Mouse (Mus musculus) liver, embryonic 16.5 days (tissue): ENCODE results near the gene Rapsn. TPM values are rescaled to one million over a fixed set of nuclear protein-coding genes. Genes with fewer than 3 reads are reported as not detected.

Source experiments
- ATAC-seq: fragments of 200-750 bp; cut with Nextera tagmentation; 2 replicates; pipeline ENCODE4 v1.8.0; 2017; ENCODE audit warnings: low read depth, mild to moderate bottlenecking, moderate number of reproducible peaks, moderate library complexity
- H3K27ac ChIP-seq: fragments of 300-500 bp; sonication (generic); 2 replicates; pipeline ENCODE4 v1.5.1; 2014; ENCODE audit warnings: mild to moderate bottlenecking, low read length
- H3K27me3 ChIP-seq: fragments of 300-500 bp; sonication (generic); 2 replicates; pipeline ENCODE4 v1.6.1; 2014; ENCODE audit warnings: low read depth, low read length, mixed read lengths; ENCODE audit not compliant: control insufficient read depth, insufficient read depth
- H3K36me3 ChIP-seq: fragments of 300-500 bp; sonication (generic); 2 replicates; pipeline ENCODE4 v1.6.1; 2014; ENCODE audit warnings: mild to moderate bottlenecking; ENCODE audit not compliant: control insufficient read depth, insufficient read depth
- H3K4me1 ChIP-seq: fragments of 300-500 bp; sonication (generic); 2 replicates; pipeline ENCODE4 v1.6.1; 2014; ENCODE audit warnings: low read depth, low read length, mixed read lengths; ENCODE audit not compliant: control insufficient read depth
- H3K4me2 ChIP-seq: fragments of 300-500 bp; sonication (generic); 2 replicates; pipeline ENCODE4 v1.6.1; 2014; ENCODE audit warnings: low read depth, low read length, mixed read lengths
- H3K4me3 ChIP-seq: fragments of 300-500 bp; sonication (generic); 2 replicates; pipeline ENCODE4 v1.5.1; 2014; ENCODE audit warnings: low read depth, mild to moderate bottlenecking, low read length
- H3K9ac ChIP-seq: fragments of 300-500 bp; sonication (generic); 2 replicates; pipeline ENCODE4 v1.6.1; 2014; ENCODE audit warnings: low read depth, low read length
- H3K9me3 ChIP-seq: fragments of 300-500 bp; sonication (generic); replicated peaks from 2 replicates; pipeline ENCODE4 v1.6.1; 2016; ENCODE audit warnings: low read length; ENCODE audit not compliant: control insufficient read depth
- WGBS: fragments of 180-500 bp; shearing (Covaris S2); extraction: QIAGEN DNeasy Blood & Tissue Kit; methylation state at CpG from one replicate; pipeline ENCODE4 v1.1.7; 2014; ENCODE audit not compliant: insufficient replicate concordance; 5-methylcytosine and 5-hydroxymethylcytosine counted together
- polyA plus RNA-seq: library from polyadenylated mRNA; unstranded; fragments of >200 nt; fragmentation: Nextera tagmentation; extraction: Ambion mirVana; gene quantifications from 2 replicates; pipeline ENCODE4 v1.2.1, GENCODE M21; 2015

Rapsn gene
- polyA plus RNA-seq, 1 experiment from 2014 or later, result 1.0 TPM

GRCm38 (mm10) chr2:91088987-91089386 is 53.6 kb downstream of the Rapsn start:
- no peak overlapping the region for H3K9ac ChIP-seq
- no peak for ATAC-seq
- WGBS, result 32% methylated on average over 9 of the region's 9 CpGs

GRCm38 (mm10) chr2:91090208-91090607 is 54.8 kb downstream of the Rapsn start:
- no peak overlapping the region for H3K27ac ChIP-seq
- ATAC-seq, result no peak
- 63% methylated on average over 6 of the region's 6 CpGs for WGBS
- H3K9ac ChIP-seq, result no peak overlapping the region
- no peak overlapping the region for H3K4me3 ChIP-seq
- no peaks in the 10 kb centered on the region for H3K27me3 ChIP-seq
- H3K4me2 ChIP-seq, result no peak overlapping the region
- H3K9me3 ChIP-seq, result no peaks in the 10 kb centered on the region
- H3K36me3 ChIP-seq, result no peaks in the 10 kb centered on the region
- peaks cover 3% of the 10 kb centered on the region; the same call in 1 of the 2 replicates for H3K4me1 ChIP-seq

More at GRCm38 (mm10) chr2:91088987-91089386, 53.6 kb downstream of the Rapsn start:
- Histone ChIP-seq H3K36me3 (no peaks in the 10 kb centered on the region), H3K4me1 (peaks cover 3% of the 10 kb centered on the region; the same call in 1 of the 2 replicates), H3K27me3 (no peaks in the 10 kb centered on the region), H3K4me2 (no peak overlapping the region), H3K9me3 (no peaks in the 10 kb centered on the region), H3K27ac (peak overlapping the region; percentile 51), H3K4me3 (no peak overlapping the region)

GRCm38 (mm10) chr2:91090827-91091226 is 55.4 kb downstream of the Rapsn start:
- Histone ChIP-seq H3K4me2 (no peak overlapping the region), H3K9ac (no peak overlapping the region), H3K27me3 (no peaks in the 10 kb centered on the region; the same call in 1 of the 2 replicates), H3K27ac (no peak overlapping the region), H3K36me3 (no peaks in the 10 kb centered on the region), H3K4me1 (peaks cover 4% of the 10 kb centered on the region; the same call in 1 of the 2 replicates), H3K4me3 (no peak overlapping the region), H3K9me3 (no peaks in the 10 kb centered on the region)
- ATAC-seq, result no peak
- WGBS, result 56% methylated on average over 6 of the region's 6 CpGs

Other genes with a start within 250 kb of the Rapsn start
- 109 and 117 TPM in 2 replicates for gene Mtch2, start 188.5 kb upstream of the Rapsn start, polyA plus RNA-seq
- gene C1qtnf4, start 149.8 kb upstream of the Rapsn start, polyA plus RNA-seq, result 1.5 and 1.6 TPM in 2 replicates
- 15.7 TPM in 2 replicates for gene Kbtbd4, start 130.9 kb upstream of the Rapsn start, polyA plus RNA-seq
- gene Ndufs3, start 130.8 kb upstream of the Rapsn start, polyA plus RNA-seq, result 143 and 146 TPM in 2 replicates
- 46.8 and 47.9 TPM in 2 replicates for gene Celf1, start 95.2 kb upstream of the Rapsn start, polyA plus RNA-seq
- 130 and 133 TPM in 2 replicates for gene Psmc3, start 18.4 kb downstream of the Rapsn start, polyA plus RNA-seq
- gene Slc39a13, start 34.8 kb downstream of the Rapsn start, polyA plus RNA-seq, result 10.4 and 12.2 TPM in 2 replicates
- 16.6 and 18.2 TPM in 2 replicates for gene Spi1, start 46.8 kb downstream of the Rapsn start, polyA plus RNA-seq
- 0.07 and 0.08 TPM in 2 replicates for gene Mybpc3, start 82.5 kb downstream of the Rapsn start, polyA plus RNA-seq
- 5.3 and 5.4 TPM in 2 replicates for gene Madd, start 148.2 kb downstream of the Rapsn start, polyA plus RNA-seq
- 18.8 and 20.8 TPM in 2 replicates for gene Nr1h3, start 167.2 kb downstream of the Rapsn start, polyA plus RNA-seq
- gene Acp2, start 167.3 kb downstream of the Rapsn start, polyA plus RNA-seq, result 10.6 and 11.3 TPM in 2 replicates
- gene Ddb2, start 201.4 kb downstream of the Rapsn start, polyA plus RNA-seq, result 5.9 and 6.2 TPM in 2 replicates
- 18.2 and 19.9 TPM in 2 replicates for gene Pacsin3, start 220.3 kb downstream of the Rapsn start, polyA plus RNA-seq
- 64.8 and 65.8 TPM in 2 replicates for gene Arfgap2, start 229.4 kb downstream of the Rapsn start, polyA plus RNA-seq